Mouse (Mus musculus) macrophage (primary cell): Measurements from ENCODE around the gene Yeats2. TPM values are rescaled to one million over a fixed set of nuclear protein-coding genes. Genes with fewer than 3 reads are reported as not detected.

Source experiments
- H3K27ac ChIP-seq: fragments of 350-480 bp; formaldehyde crosslinking; 2 replicates; pipeline ENCODE4 v1.9.0; 2021
- H3K36me3 ChIP-seq: fragments of 350-480 bp; formaldehyde crosslinking; 2 replicates; pipeline ENCODE4 v1.9.0; 2021; ENCODE audit errors: inconsistent target
- H3K4me3 ChIP-seq: fragments of 350-480 bp; formaldehyde crosslinking; 2 replicates; pipeline ENCODE4 v1.9.0; 2021; ENCODE audit errors: inconsistent target
- H3K79me2 ChIP-seq: fragments of 350-480 bp; formaldehyde crosslinking; 2 replicates; pipeline ENCODE4 v1.9.0; 2021; ENCODE audit errors: inconsistent target
- WGBS: methylation state at CpG from one replicate; pipeline ENCODE4 v1.1.7; 2026; ENCODE audit warnings: inconsistent platforms; ENCODE audit not compliant: missing documents; 5-methylcytosine and 5-hydroxymethylcytosine counted together
- polyA plus RNA-seq: library from polyadenylated mRNA; stranded (reverse); fragments of 250-400 nt; gene quantifications from 3 replicates; pipeline ENCODE4 v1.2.4, GENCODE M21; 2018; ENCODE audit warnings: inconsistent platforms

Yeats2 gene
- polyA plus RNA-seq, 1 experiment from 2014 or later = 8.4 TPM

- Histone ChIP-seq H3K79me2 (peaks cover 46% of the 10 kb centered on the region), H3K4me3 (no peak overlapping the region), H3K27ac (no peak overlapping the region), H3K36me3 (peaks cover 7% of the 10 kb centered on the region; the same call in 1 of the 2 replicates)
- 93% methylated on average over 5 of the region's 5 CpGs for WGBS
Measured at GRCm38 (mm10) chr16:20151991-20152390, 11.1 kb downstream of the Yeats2 start.

DNA sequence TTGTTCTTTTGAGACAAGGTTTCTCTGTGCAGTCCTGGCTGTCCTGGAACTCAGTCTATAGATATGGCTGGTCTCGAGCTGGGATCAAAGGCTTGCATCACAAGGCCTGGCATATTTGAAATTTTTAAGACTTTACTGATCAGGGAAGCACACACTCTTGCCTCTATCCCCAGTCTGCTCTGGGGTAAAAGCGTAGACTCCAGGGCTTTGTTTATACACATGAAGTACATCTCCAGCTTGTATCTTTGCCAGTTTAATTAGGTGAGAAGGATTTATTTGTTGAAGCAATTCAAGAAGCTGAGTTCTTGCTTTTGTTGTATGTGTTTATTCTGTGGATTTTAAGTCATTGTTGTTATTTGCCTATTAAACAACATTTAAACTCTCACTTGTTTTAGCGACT lies 12.9 kb downstream of the Yeats2 start:
- H3K79me2 ChIP-seq = peaks cover 29% of the 10 kb centered on the region
- peaks cover 7% of the 10 kb centered on the region; the same call in 1 of the 2 replicates for H3K36me3 ChIP-seq
- 95% methylated on average over 3 of the region's 3 CpGs for WGBS
- H3K27ac ChIP-seq = no peak overlapping the region
- no peak overlapping the region for H3K4me3 ChIP-seq

DNA sequence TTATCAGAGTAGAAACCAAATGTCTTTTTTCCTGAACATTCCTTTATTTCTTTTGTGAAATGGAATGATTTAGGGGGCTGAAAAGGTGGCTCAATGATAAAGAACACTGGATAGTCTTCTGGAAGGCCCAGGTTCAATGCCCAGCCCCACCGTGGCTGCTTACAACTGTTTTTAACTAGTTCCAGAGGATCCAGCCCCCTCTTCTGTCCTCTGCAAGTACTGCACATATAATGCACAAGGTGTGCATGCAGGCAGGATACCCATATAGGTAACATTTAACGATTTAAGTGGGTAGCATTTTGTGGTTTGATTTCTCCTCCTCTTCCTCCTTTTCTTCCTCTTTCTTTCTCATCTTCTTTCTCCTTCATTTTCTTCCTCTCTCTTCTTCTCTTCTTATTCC lies 19.3 kb downstream of the Yeats2 start:
- Histone ChIP-seq H3K36me3 (peaks cover 36% of the 10 kb centered on the region), H3K79me2 (no peaks in the 10 kb centered on the region), H3K27ac (no peak overlapping the region), H3K4me3 (no peak overlapping the region)
- 64% methylated on average over 2 of the region's 2 CpGs for WGBS

- Histone ChIP-seq H3K4me3 (no peak overlapping the region), H3K36me3 (peaks cover 20% of the 10 kb centered on the region), H3K79me2 (no peaks in the 10 kb centered on the region), H3K27ac (no peak overlapping the region)
- WGBS = 93% methylated on average over 3 of the region's 3 CpGs
Measured at GRCm38 (mm10) chr16:20169071-20169470, 28.2 kb downstream of the Yeats2 start.

GRCm38 (mm10) chr16:20169471-20170106 lies 28.7 kb downstream of the Yeats2 start:
- Histone ChIP-seq H3K27ac (no peak overlapping the region), H3K4me3 (no peak overlapping the region), H3K36me3 (peaks cover 20% of the 10 kb centered on the region), H3K79me2 (no peaks in the 10 kb centered on the region)
- 96% methylated on average over 3 of the region's 3 CpGs for WGBS

DNA sequence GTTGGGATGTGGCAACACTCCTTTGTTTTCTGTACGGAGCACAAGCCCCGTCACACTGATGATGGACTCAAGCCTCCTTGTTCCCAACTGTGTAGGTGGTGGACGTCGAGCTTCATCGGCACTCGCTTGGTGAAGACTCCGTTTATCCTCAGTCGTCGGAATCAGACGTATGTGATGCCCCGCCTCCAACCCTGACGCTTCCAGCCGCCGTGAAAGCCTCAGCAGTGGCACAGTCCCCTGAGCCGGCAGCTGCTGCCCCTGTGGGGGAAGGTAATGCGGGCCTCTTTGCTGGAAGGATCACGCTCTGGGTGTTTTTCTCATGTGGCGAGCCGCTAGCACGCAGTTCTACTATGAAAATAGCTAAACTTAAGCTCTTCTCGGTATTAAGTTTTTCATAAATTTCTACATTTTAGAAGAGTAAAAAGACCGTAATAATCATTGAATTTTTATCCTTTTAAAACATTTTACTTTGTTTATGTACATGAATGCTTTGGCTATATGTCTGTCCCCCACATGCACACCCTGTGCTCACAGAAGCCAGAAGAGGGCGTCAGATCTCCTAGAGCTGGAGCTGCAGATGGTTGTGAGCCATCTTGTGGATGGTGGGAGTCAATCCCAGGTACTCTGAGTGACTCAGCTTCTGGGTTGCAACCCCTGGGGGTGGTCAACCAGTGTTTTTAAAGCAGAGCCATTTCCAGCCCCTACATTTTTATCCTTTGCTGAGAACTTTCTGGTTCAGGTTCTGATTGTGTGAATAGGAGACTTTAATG lies 38.7 kb downstream of the Yeats2 start:
- Histone ChIP-seq H3K27ac (no peak overlapping the region), H3K79me2 (no peaks in the 10 kb centered on the region), H3K36me3 (peaks cover 6% of the 10 kb centered on the region; the same call in 1 of the 2 replicates), H3K4me3 (no peak overlapping the region)
- 93% methylated on average over 23 of the region's 23 CpGs for WGBS

GRCm38 (mm10) chr16:20185368-20185767 lies 44.5 kb downstream of the Yeats2 start:
- no peak overlapping the region for H3K27ac ChIP-seq
- 56% methylated on average over 2 of the region's 2 CpGs for WGBS
- no peak overlapping the region for H3K4me3 ChIP-seq
- H3K79me2 ChIP-seq = no peaks in the 10 kb centered on the region
- peaks cover 17% of the 10 kb centered on the region; the same call in 1 of the 2 replicates for H3K36me3 ChIP-seq

GRCm38 (mm10) chr16:20191161-20191882 lies 50.5 kb downstream of the Yeats2 start:
- Histone ChIP-seq H3K79me2 (no peaks in the 10 kb centered on the region), H3K4me3 (no peak overlapping the region), H3K36me3 (peaks cover 27% of the 10 kb centered on the region; the same call in 1 of the 2 replicates), H3K27ac (no peak overlapping the region)
- WGBS = 49% methylated on average over 3 of the region's 3 CpGs

DNA sequence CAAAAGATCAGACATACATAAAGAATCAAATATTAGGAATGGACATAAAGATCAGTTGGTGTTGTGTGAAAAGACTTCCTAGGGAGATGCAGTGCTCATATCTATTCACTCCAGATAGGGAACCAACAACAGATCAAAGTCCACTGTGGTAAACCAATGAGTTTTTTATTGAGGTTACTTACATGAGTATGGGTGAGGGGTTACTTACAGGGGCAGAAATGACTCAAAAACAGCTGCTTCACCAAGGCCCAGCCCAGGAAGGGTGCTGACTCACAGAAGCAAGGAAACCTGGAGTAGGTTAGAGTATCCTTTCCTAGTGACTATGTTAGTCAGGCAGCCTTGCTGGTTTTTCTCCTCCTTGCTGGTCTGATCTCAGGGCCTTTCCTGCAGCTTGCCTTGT lies 51.2 kb downstream of the Yeats2 start:
- H3K4me3 ChIP-seq = no peak overlapping the region
- no peak overlapping the region for H3K27ac ChIP-seq
- no peaks in the 10 kb centered on the region for H3K79me2 ChIP-seq
- peaks cover 27% of the 10 kb centered on the region; the same call in 1 of the 2 replicates for H3K36me3 ChIP-seq

DNA sequence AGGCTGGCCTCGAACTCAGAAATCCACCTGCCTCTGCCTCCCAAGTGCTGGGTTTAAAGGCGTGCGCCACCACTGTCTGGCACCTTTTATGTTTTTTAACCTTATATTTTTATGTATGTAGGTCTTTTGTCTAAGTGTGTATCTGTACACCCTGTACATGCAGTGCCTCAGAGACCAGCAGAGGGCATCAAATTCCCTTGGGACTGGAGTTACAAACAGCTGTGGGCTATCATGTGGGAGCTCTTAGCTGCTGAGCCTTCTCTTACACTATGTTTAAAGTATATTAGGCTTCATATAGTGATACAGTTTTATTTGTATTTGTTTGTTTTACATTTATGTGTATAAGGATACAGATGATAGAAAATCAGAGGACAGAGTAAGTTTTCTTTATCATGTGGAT lies 54.7 kb downstream of the Yeats2 start:
- Histone ChIP-seq H3K79me2 (no peaks in the 10 kb centered on the region), H3K27ac (no peak overlapping the region), H3K36me3 (0 out of 2 replicates have a peak, but pooled peaks cover 15% of the 10 kb centered on the region), H3K4me3 (no peak overlapping the region)
- WGBS = 100% methylated on average over 3 of the region's 3 CpGs

- Histone ChIP-seq H3K79me2 (no peaks in the 10 kb centered on the region), H3K27ac (no peak overlapping the region), H3K4me3 (no peak overlapping the region), H3K36me3 (0 out of 2 replicates have a peak, but pooled peaks cover 5% of the 10 kb centered on the region)
- WGBS = 95% methylated on average over 5 of the region's 5 CpGs
Measured at GRCm38 (mm10) chr16:20196962-20197361, 56.1 kb downstream of the Yeats2 start.

DNA sequence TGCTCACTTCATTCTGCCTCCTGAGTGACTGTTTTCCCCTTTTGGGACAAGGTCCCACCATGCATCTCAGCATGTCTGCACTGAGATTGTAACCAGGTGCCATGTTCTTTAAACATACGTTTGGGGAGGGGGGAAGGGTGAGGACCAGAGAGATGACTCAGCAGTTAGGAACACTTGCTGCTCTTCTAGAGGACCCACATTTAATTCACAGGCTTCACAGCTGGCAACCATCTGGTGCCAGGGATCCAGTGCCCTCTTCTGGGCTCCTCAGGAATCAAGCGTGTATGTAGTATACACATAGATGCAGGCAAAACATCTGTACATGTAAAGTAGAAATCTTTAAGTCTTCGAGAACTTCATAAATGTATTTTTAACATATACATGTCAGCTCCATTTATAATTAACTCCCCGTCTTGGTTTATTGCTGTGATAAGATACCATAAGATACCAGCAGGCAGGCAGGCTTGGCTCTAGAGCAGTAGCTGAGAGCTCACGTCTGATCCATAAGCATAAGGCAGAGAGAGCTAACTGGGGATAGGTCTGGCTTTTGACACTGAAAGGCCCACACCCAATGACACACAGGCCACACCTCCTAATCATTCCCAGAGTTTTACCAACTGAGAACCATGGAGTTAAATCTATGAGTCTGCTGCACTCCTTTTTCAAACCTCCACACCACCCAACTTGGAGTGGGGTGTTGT lies 58.8 kb downstream of the Yeats2 start:
- Histone ChIP-seq H3K4me3 (no peak overlapping the region), H3K79me2 (no peaks in the 10 kb centered on the region), H3K36me3 (no peaks in the 10 kb centered on the region), H3K27ac (no peak overlapping the region)
- WGBS = 94% methylated on average over 5 of the region's 5 CpGs

- Histone ChIP-seq H3K79me2 (no peaks in the 10 kb centered on the region), H3K36me3 (peaks cover 22% of the 10 kb centered on the region; the same call in 1 of the 2 replicates), H3K4me3 (no peak overlapping the region), H3K27ac (no peak overlapping the region)
- 79% methylated on average over 3 of the region's 3 CpGs for WGBS
Measured at GRCm38 (mm10) chr16:20213591-20214226, 72.8 kb downstream of the Yeats2 start.

DNA sequence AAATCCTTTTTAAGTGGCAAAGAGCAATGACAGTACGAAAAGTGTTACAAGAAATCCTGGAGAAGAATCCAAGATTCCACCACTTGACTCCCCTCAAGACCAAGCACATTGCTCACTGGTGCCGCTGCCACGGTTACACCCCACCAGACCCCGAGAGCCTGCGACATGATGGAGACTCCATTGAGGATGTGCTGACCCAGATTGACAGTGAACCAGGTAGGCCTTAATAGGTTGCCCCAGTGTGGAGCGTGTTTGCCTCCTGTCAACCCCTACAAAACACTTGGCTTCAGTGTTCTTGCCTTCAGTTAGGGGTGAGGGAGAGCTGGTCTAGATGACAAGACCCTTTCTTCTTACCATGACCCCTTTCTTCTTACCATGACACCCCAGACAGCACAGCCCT lies 81.9 kb downstream of the Yeats2 start:
- H3K79me2 ChIP-seq = no peaks in the 10 kb centered on the region
- no peak overlapping the region for H3K4me3 ChIP-seq
- H3K36me3 ChIP-seq = peaks cover 39% of the 10 kb centered on the region
- 97% methylated on average over 6 of the region's 6 CpGs for WGBS
- no peak overlapping the region for H3K27ac ChIP-seq
